Mouse (Mus musculus): ENCODE data around the gene Kiss1. TPM values are rescaled to one million over a fixed set of nuclear protein-coding genes. Genes with fewer than 3 reads are reported as not detected.

The Kiss1 gene
- total RNA-seq, 2 experiments from 2014 or later = 1.6 TPM; not detected in 1

GRCm38 (mm10) chr1:133296376-133296775 is 25.3 kb upstream of the Kiss1 start:
- no peak for DNase-seq (ENCODE audit: extremely low spot score in 1 of 2, low spot score in 2 of 2)
- TF ChIP-seq CTCF (IDR thresholded peaks at IDR 0.05) = no peak
- Histone ChIP-seq H3K4me3 (no peak overlapping the region), H3K27ac (no peak overlapping the region)
- intact Hi-C loops (cut with DNase I) = no loop called here

GRCm38 (mm10) chr1:133298816-133299215 is 22.9 kb upstream of the Kiss1 start:
- no peak for TF ChIP-seq CTCF (IDR thresholded peaks at IDR 0.05)
- H3K27ac ChIP-seq = peak overlapping the region; percentile 40
- H3K4me3 ChIP-seq = no peak overlapping the region
- peak; percentile 31 to 57 for DNase-seq (ENCODE audit: extremely low spot score in 1 of 2, low spot score in 2 of 2)
- intact Hi-C loops (cut with DNase I) = no loop called here

DNA sequence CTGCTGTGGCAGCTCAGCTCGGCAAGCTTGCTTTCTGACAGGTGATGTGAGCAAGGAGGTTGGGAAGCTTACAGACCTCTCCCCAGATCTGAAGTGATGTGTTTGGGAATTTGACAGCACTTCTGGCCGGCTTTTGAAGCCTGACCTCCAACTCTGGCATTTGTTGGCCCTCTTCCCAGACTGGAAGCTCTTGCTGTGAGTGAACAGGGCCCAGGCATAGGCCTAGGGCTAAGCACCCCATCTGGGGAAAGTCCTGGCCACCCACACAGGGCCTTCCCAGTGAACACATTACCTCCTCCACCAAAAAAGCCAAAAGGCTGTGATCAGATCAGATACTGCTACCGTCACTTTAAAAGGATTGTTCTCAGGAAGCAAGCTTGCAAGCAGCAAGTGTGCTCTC is 19.1 kb upstream of the Kiss1 start:
- no peak for TF ChIP-seq CTCF (IDR thresholded peaks at IDR 0.05)
- no peak overlapping the region for H3K4me3 ChIP-seq
- DNase-seq (ENCODE audit: extremely low spot score in 1 of 2, low spot score in 2 of 2) = no peak
- intact Hi-C loops (cut with DNase I) = loop anchor here (2.0 kb wide), 1 partner anchor 76 kb away; no protein-coding TSS in a partner anchor
- no peak overlapping the region for H3K27ac ChIP-seq

- H3K4me3 ChIP-seq = no peak overlapping the region
- TF ChIP-seq CTCF (IDR thresholded peaks at IDR 0.05) = peak; percentile 82
- intact Hi-C loops (cut with DNase I) = loop anchor here (1.0 kb wide), 3 partner anchors 125 to 161 kb away; no protein-coding TSS in a partner anchor
- H3K27ac ChIP-seq = no peak overlapping the region
- peak; percentile 75 to 86 for DNase-seq (ENCODE audit: extremely low spot score in 1 of 2, low spot score in 2 of 2)
Observed at GRCm38 (mm10) chr1:133306842-133307241, 14.8 kb upstream of the Kiss1 start.

DNA sequence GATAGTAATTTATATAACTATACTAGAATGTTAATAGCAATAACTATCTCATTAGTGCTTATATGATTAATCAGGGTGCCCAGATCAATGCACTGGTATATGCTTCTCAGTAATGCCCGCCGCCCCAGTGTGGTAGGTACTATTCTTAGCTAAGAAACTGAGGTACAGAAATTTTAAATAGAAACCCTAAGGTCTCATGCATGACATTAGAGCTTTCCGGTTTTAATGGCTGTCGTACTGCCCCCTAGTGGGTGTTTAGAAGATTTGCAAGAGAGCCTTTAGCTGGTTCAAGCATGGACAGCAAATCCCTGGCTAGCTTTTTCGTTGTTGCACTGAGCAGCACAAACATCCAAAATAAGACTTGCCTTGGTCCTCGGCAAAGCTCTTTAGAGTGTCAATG is 14.4 kb upstream of the Kiss1 start:
- Histone ChIP-seq H3K27ac (no peak overlapping the region), H3K4me3 (no peak overlapping the region)
- intact Hi-C loops (cut with DNase I) = loop anchor here (1.0 kb wide), 3 partner anchors 125 to 161 kb away; no protein-coding TSS in a partner anchor
- peak; percentile 84 for TF ChIP-seq CTCF (IDR thresholded peaks at IDR 0.05)
- peak in 1 of 2 experiments; percentile 27 for DNase-seq (ENCODE audit: extremely low spot score in 1 of 2, low spot score in 2 of 2)

- no peak within 1 kb of the TSS for H3K27ac ChIP-seq
- intact Hi-C loops (cut with DNase I) = no loop called here
- DNase-seq (ENCODE audit: extremely low spot score in 1 of 2, low spot score in 2 of 2) = no peak
- no peak within 1 kb of the TSS for H3K4me3 ChIP-seq
- TF ChIP-seq CTCF (IDR thresholded peaks at IDR 0.05) = no peak
Observed at GRCm38 (mm10) chr1:133309652-133310267, 11.9 kb upstream of the Kiss1 start, which contains the start of gene Golt1a. TSS of gene Golt1a (plus strand) at chr1:133309800.

DNA sequence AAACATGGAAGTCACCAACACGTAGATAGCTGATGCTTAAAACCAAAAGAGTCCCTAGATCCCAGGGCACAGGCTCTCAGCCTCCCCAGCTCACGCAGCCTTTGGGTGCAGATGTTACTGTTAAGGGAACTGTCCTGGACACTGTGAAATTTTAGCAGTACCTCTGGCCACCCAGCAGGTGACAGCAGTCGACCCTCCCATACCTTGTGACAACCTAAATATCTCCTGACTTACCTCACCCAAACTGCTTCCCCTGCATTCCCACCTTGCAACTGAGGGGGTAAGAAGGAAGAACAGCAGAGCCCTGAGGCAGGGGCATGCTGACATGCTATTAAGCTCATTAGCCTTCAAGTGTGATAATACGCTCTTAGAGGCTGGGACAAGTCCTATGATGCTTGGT is 10.4 kb upstream of the Kiss1 start:
- H3K4me3 ChIP-seq = no peak overlapping the region
- intact Hi-C loops (cut with DNase I) = no loop called here
- peak overlapping the region; percentile 61 for H3K27ac ChIP-seq
- TF ChIP-seq CTCF (IDR thresholded peaks at IDR 0.05) = peak; percentile 25
- DNase-seq (ENCODE audit: extremely low spot score in 1 of 2, low spot score in 2 of 2) = no peak

DNA sequence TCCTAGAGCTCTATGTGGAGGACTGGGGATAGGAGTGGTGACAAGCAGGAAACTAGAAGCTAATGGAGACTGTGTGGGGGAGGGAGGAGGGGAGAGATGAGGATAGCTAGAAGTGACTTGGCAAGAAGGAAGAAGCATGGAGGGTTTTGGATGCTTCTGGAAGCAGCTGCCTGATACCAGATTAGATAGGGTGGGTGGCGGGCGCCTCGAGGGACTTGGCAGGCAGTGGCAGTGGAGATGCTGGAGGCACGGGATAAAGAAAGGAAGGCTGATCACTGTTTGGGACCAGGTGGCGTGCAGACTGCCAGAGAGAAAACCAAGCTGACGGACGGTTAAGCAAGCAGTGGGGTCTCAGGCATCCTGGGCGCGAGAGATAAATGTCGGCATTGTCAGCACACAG is 9.7 kb upstream of the Kiss1 start:
- DNase-seq (ENCODE audit: extremely low spot score in 1 of 2, low spot score in 2 of 2) = peak; percentile 65 to 68
- H3K4me3 ChIP-seq = no peak overlapping the region
- peak overlapping the region; percentile 61 for H3K27ac ChIP-seq
- TF ChIP-seq CTCF (IDR thresholded peaks at IDR 0.05) = no peak
- intact Hi-C loops (cut with DNase I) = no loop called here

- peak; percentile 85 for TF ChIP-seq CTCF (IDR thresholded peaks at IDR 0.05)
- no peak overlapping the region for H3K4me3 ChIP-seq
- H3K27ac ChIP-seq = no peak overlapping the region
- intact Hi-C loops (cut with DNase I) = loop anchor here (1.0 to 2.0 kb wide), 2 partner anchors 39 to 296 kb away; partner anchors contain the start of gene Snrpe
- peak; percentile 40 to 55 for DNase-seq (ENCODE audit: extremely low spot score in 1 of 2, low spot score in 2 of 2)
Observed at GRCm38 (mm10) chr1:133314364-133314763, 7.3 kb upstream of the Kiss1 start.

DNA sequence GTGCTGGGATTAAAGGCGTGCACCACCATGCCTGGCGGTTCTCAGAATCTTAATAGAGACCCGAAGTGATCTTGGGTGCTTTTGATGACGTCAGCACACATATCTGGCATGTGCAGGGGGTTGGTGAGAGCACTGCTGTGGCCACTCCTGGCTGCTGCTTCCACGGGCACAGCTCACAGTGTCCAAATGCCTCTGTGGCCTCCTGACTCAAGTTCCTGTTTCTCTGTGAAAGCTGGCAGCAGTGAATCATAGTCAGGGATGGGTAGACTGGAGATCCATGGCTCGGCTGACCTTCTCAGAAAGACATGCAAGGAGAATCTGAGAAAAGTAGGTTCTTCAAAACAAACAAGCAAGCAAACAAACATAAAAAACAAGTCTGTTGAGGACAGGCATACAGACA is 5.9 kb upstream of the Kiss1 start:
- Histone ChIP-seq H3K27ac (no peak overlapping the region), H3K4me3 (no peak overlapping the region)
- TF ChIP-seq CTCF (IDR thresholded peaks at IDR 0.05) = no peak
- DNase-seq (ENCODE audit: extremely low spot score in 1 of 2, low spot score in 2 of 2) = no peak
- intact Hi-C loops (cut with DNase I) = loop anchor here (2.0 kb wide), 1 partner anchor 295 kb away; the partner anchor contains the start of gene Snrpe

- no peak; the same call in 1 of the 2 replicates for TF ChIP-seq CTCF (IDR thresholded peaks at IDR 0.05)
- DNase-seq (ENCODE audit: extremely low spot score in 1 of 2, low spot score in 2 of 2) = no peak
- Histone ChIP-seq H3K27ac (no peak overlapping the region), H3K4me3 (no peak overlapping the region)
- intact Hi-C loops (cut with DNase I) = no loop called here
Observed at GRCm38 (mm10) chr1:133316577-133316976, 5.1 kb upstream of the Kiss1 start.

- no peak for DNase-seq (ENCODE audit: extremely low spot score in 1 of 2, low spot score in 2 of 2)
- peak; percentile 51 for TF ChIP-seq CTCF (IDR thresholded peaks at IDR 0.05)
- H3K4me3 ChIP-seq = no peak overlapping the region
- H3K27ac ChIP-seq = no peak overlapping the region
- intact Hi-C loops (cut with DNase I) = no loop called here
Observed at GRCm38 (mm10) chr1:133317149-133317548, 4.5 kb upstream of the Kiss1 start.

DNA sequence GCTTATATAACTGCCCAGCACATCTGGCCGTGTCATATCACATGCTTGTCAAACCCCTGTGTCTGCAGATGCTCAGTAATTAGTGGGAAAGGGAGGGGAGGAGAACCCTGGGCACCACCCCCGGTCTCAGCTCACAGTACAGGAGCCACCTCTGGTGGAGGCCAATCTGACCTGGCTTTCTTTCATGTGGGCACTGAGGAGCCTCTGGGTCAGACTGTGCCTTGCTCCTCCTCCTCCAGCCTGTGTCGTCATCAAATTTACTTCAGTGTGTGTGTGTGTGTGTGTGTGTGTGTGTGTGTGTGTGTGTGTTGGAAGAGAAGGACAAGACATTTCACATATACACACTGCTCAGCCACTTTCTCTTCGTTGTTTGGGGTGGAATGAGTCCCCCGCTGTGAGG is 1.7 kb downstream of the Kiss1 start:
- H3K27ac ChIP-seq = no peak overlapping the region
- DNase-seq (ENCODE audit: extremely low spot score in 1 of 2, low spot score in 2 of 2) = no peak
- no peak overlapping the region for H3K4me3 ChIP-seq
- no peak for TF ChIP-seq CTCF (IDR thresholded peaks at IDR 0.05)
- intact Hi-C loops (cut with DNase I) = no loop called here

All from left cerebral cortex, adult 2 months (tissue).